Mouse (Mus musculus) activated CD4-positive, CD25-positive, alpha-beta regulatory T cell, adult 9 weeks (primary cell): ENCODE results near the gene 5730409E04Rik. TPM values are rescaled to one million over a fixed set of nuclear protein-coding genes. Genes with fewer than 3 reads are reported as not detected.

ENCODE experiments used
- polyA plus RNA-seq: library from polyadenylated mRNA; unstranded; fragments of 100-300 nt; shearing (Covaris generic); gene quantifications from one replicate; pipeline ENCODE4 v1.2.1, GENCODE M21; 2017

5730409E04Rik gene
- 0.10 TPM for polyA plus RNA-seq

DNA sequence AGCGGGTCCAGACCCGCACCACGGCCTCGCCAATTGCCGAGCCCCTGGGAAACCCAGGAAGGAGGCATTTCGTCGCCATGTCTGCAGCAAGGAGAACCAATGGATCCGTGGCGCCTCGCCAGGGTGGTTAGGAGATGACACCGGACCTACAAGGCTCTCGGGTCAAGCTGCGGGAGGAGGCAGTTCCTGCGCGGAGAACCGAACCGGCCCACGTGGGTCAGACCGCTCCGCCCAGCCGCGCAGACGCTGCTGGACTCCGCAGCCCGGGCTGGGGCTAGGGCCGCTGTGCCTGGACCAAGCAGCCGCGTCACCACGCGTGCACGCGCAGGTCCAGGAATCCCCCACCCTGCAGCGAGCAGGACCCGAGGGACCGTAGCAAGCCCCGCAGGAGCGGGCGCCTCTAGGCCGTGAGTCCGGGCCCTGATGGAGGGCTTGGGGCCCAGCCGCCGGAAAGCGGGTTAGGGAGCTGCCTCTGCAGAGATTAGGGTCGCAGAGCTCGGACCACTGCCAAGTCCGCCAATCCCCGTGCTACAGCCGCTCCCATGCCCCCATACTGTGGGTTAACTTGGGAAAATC lies at the start of gene 5730409E04Rik:
TSS of gene 5730409E04Rik (plus strand) at position 213 of the 576 bp plus-strand sequence.

Other genes starting within 250 kb of the 5730409E04Rik start
- gene Ago3, start 180.3 kb upstream of the 5730409E04Rik start, polyA plus RNA-seq = 27.9 TPM
- 4.2 TPM for gene Ago1, start 141.2 kb upstream of the 5730409E04Rik start, polyA plus RNA-seq
- 0.44 TPM for gene Ago4, start 76.3 kb upstream of the 5730409E04Rik start, polyA plus RNA-seq
- 5.3 TPM for gene Clspn, start 52.9 kb upstream of the 5730409E04Rik start, polyA plus RNA-seq
- gene Psmb2, start 67.8 kb downstream of the 5730409E04Rik start, polyA plus RNA-seq = 336 TPM
- not detected for gene Tfap2e, start 126.4 kb downstream of the 5730409E04Rik start, polyA plus RNA-seq
- 57.3 TPM for gene Ncdn, start 143.6 kb downstream of the 5730409E04Rik start, polyA plus RNA-seq
- gene AU040320, start 143.7 kb downstream of the 5730409E04Rik start, polyA plus RNA-seq = 59.1 TPM